Mouse (Mus musculus) cerebellum, postnatal 14 days (tissue): Measurements from ENCODE around the gene Nap1l1.

Experiments used
- DNase-seq, 2 experiments: peaks; one replicate each; pipeline ENCODE4 v3.0.0; 2021; ENCODE audit warnings: mixed read lengths in 2 of 2

Nap1l1 gene

GRCm38 (mm10) chr10:111516172-111516588 is 43.2 kb downstream of the Nap1l1 start:
- DNase-seq: no peak

- DNase-seq: no peak
These were observed 43.9 kb downstream of the Nap1l1 start for GRCm38 (mm10) chr10:111516804-111517436.

- DNase-seq: no peak
These were observed 45.3 kb downstream of the Nap1l1 start for GRCm38 (mm10) chr10:111518350-111518749.

GRCm38 (mm10) chr10:111519620-111520370 is 46.8 kb downstream of the Nap1l1 start:
- DNase-seq: peak; percentile 80 to 83

GRCm38 (mm10) chr10:111520621-111521020 is 47.6 kb downstream of the Nap1l1 start:
- peak; percentile 45 to 76 for DNase-seq

- peak in 1 of 2 experiments; percentile 47 for DNase-seq
These were observed 48.6 kb downstream of the Nap1l1 start for GRCm38 (mm10) chr10:111521636-111522035.

GRCm38 (mm10) chr10:111522230-111522629 is 49.2 kb downstream of the Nap1l1 start:
- no peak for DNase-seq

GRCm38 (mm10) chr10:111523894-111524293 is 50.9 kb downstream of the Nap1l1 start:
- DNase-seq: no peak

GRCm38 (mm10) chr10:111527057-111527456 is 54.0 kb downstream of the Nap1l1 start:
- peak; percentile 78 to 89 for DNase-seq

- DNase-seq: no peak
These were observed 54.6 kb downstream of the Nap1l1 start for GRCm38 (mm10) chr10:111527613-111528012.

- DNase-seq: no peak
These were observed 55.3 kb downstream of the Nap1l1 start for GRCm38 (mm10) chr10:111528283-111528682.

GRCm38 (mm10) chr10:111530398-111530797 is 57.4 kb downstream of the Nap1l1 start:
- no peak for DNase-seq

GRCm38 (mm10) chr10:111534691-111535090 is 61.7 kb downstream of the Nap1l1 start:
- no peak for DNase-seq

GRCm38 (mm10) chr10:111537410-111537809 is 64.4 kb downstream of the Nap1l1 start:
- no peak for DNase-seq

GRCm38 (mm10) chr10:111539724-111540324 is 66.8 kb downstream of the Nap1l1 start:
- DNase-seq: no peak

GRCm38 (mm10) chr10:111540678-111541077 is 67.7 kb downstream of the Nap1l1 start:
- DNase-seq: no peak

GRCm38 (mm10) chr10:111543106-111543505 is 70.1 kb downstream of the Nap1l1 start:
- DNase-seq: no peak

- DNase-seq: no peak
These were observed 70.8 kb downstream of the Nap1l1 start for GRCm38 (mm10) chr10:111543781-111544260.

GRCm38 (mm10) chr10:111544311-111544710 is 71.3 kb downstream of the Nap1l1 start:
- no peak for DNase-seq

- DNase-seq: no peak
These were observed 72.6 kb downstream of the Nap1l1 start for GRCm38 (mm10) chr10:111545648-111546047.
